Mouse (Mus musculus) stomach, embryonic 15.5 days (tissue): ENCODE results near the gene Hyal2. TPM values are rescaled to one million over a fixed set of nuclear protein-coding genes. Genes with fewer than 3 reads are reported as not detected.

Experiments used
- ATAC-seq: fragments of 200-750 bp; cut with Nextera tagmentation; 2 replicates; pipeline ENCODE4 v1.8.0; 2017; ENCODE audit warnings: low read depth, moderate number of reproducible peaks, moderate TSS enrichment; ENCODE audit not compliant: insufficient read depth, low FRiP score
- H3K27ac ChIP-seq: fragments of 300-500 bp; sonication (generic); 2 replicates; pipeline ENCODE4 v1.5.1; 2015; ENCODE audit warnings: mild to moderate bottlenecking, inconsistent platforms
- H3K27me3 ChIP-seq: fragments of 300-500 bp; sonication (generic); replicated peaks from 2 replicates; pipeline ENCODE4 v1.6.1; 2015; ENCODE audit warnings: inconsistent platforms
- H3K36me3 ChIP-seq: fragments of 300-500 bp; sonication (generic); 2 replicates; pipeline ENCODE4 v1.6.1; 2015; ENCODE audit warnings: inconsistent platforms
- H3K4me1 ChIP-seq: fragments of 300-500 bp; sonication (generic); 2 replicates; pipeline ENCODE4 v1.6.1; 2015; ENCODE audit warnings: inconsistent platforms
- H3K4me2 ChIP-seq: fragments of 300-500 bp; sonication (generic); 2 replicates; pipeline ENCODE4 v1.6.1; 2015; ENCODE audit warnings: mild to moderate bottlenecking, inconsistent platforms
- H3K4me3 ChIP-seq: fragments of 300-500 bp; sonication (generic); replicated peaks from 2 replicates; pipeline ENCODE4 v1.5.1; 2015; ENCODE audit warnings: inconsistent platforms
- H3K9ac ChIP-seq: fragments of 300-500 bp; sonication (generic); 2 replicates; pipeline ENCODE4 v1.6.1; 2015; ENCODE audit warnings: inconsistent platforms
- H3K9me3 ChIP-seq: fragments of 300-500 bp; sonication (generic); 2 replicates; pipeline ENCODE4 v1.6.1; 2016; ENCODE audit warnings: inconsistent platforms
- whole genome bisulfite sequencing: fragments of 180-500 bp; shearing (Covaris S2); methylation state at CpG from one replicate; pipeline ENCODE4 v1.1.7; 2015; 5-methylcytosine and 5-hydroxymethylcytosine counted together
- polyA plus RNA-seq: library from polyadenylated mRNA; unstranded; fragments of >200 nt; fragmentation: Nextera tagmentation; extraction: Ambion mirVana; gene quantifications from 2 replicates; pipeline ENCODE4 v1.2.1, GENCODE M21; 2015

Hyal2 gene
- polyA plus RNA-seq, 1 experiment from 2014 or later = 85.4 TPM

- no peaks in the 10 kb centered on the region for H3K27me3 ChIP-seq
- no peak overlapping the region for H3K9ac ChIP-seq
- H3K4me2 ChIP-seq = no peak overlapping the region; the same call in 1 of the 2 replicates
- peaks cover 36% of the 10 kb centered on the region for H3K4me1 ChIP-seq
- no peak for ATAC-seq
- H3K9me3 ChIP-seq = no peaks in the 10 kb centered on the region
- whole genome bisulfite sequencing = 62% methylated on average over 4 of the region's 4 CpGs
- no peak overlapping the region for H3K4me3 ChIP-seq
- peaks cover 34% of the 10 kb centered on the region for H3K36me3 ChIP-seq
- no peak overlapping the region for H3K27ac ChIP-seq
These were observed 27.3 kb upstream of the Hyal2 start for GRCm38 (mm10) chr9:107540420-107540819.

- Histone ChIP-seq H3K4me1 (peaks cover 31% of the 10 kb centered on the region), H3K27me3 (no peaks in the 10 kb centered on the region), H3K4me2 (peak overlapping the region; percentile 90), H3K4me3 (peak overlapping the region; percentile 71), H3K27ac (no peak overlapping the region), H3K9me3 (no peaks in the 10 kb centered on the region), H3K36me3 (peaks cover 34% of the 10 kb centered on the region), H3K9ac (no peak overlapping the region)
- ATAC-seq = no peak
- WGBS = 20% methylated on average over 10 of the region's 10 CpGs
These were observed 26.7 kb upstream of the Hyal2 start for GRCm38 (mm10) chr9:107541005-107541404.

GRCm38 (mm10) chr9:107541474-107542351, 26.0 kb upstream of the Hyal2 start, which contains the start of the genes Cyb561d2 and Nprl2:
Gene Cyb561d2, minus strand, starts transcription at chr9:107542193.
Gene Nprl2, plus strand, starts transcription at chr9:107542226.
- H3K9me3 ChIP-seq = no peaks in the 10 kb centered on the region
- H3K4me3 ChIP-seq = peak within 1 kb of the TSS; percentile 71
- peaks cover 29% of the 10 kb centered on the region for H3K4me1 ChIP-seq
- no peaks in the 10 kb centered on the region for H3K27me3 ChIP-seq
- peaks cover 34% of the 10 kb centered on the region for H3K36me3 ChIP-seq
- peak within 1 kb of the TSS; percentile 53; the same call in 1 of the 2 replicates for H3K9ac ChIP-seq
- peak within 1 kb of the TSS; percentile 77 for H3K27ac ChIP-seq
- WGBS = under 1% methylated on average over 46 of the region's 46 CpGs
- peak; percentile 90 for ATAC-seq
- H3K4me2 ChIP-seq = peak within 1 kb of the TSS; percentile 90

GRCm38 (mm10) chr9:107542352-107542686, 25.4 kb upstream of the Hyal2 start:
- Histone ChIP-seq H3K27me3 (no peaks in the 10 kb centered on the region), H3K4me2 (peak overlapping the region; percentile 90), H3K36me3 (peaks cover 34% of the 10 kb centered on the region), H3K9ac (peak overlapping the region; percentile 39; the same call in 1 of the 2 replicates), H3K27ac (peak overlapping the region; percentile 37; the same call in 1 of the 2 replicates), H3K4me3 (peak overlapping the region; percentile 71), H3K9me3 (no peaks in the 10 kb centered on the region), H3K4me1 (peaks cover 30% of the 10 kb centered on the region)
- 3% methylated on average over 11 of the region's 11 CpGs for WGBS
- no peak for ATAC-seq

- WGBS = 31% methylated on average over 8 of the region's 8 CpGs
- H3K4me3 ChIP-seq = peak overlapping the region; percentile 71
- H3K9ac ChIP-seq = peak overlapping the region; percentile 39; the same call in 1 of the 2 replicates
- peaks cover 31% of the 10 kb centered on the region for H3K4me1 ChIP-seq
- H3K27ac ChIP-seq = no peak overlapping the region
- H3K27me3 ChIP-seq = no peaks in the 10 kb centered on the region
- H3K36me3 ChIP-seq = peaks cover 30% of the 10 kb centered on the region
- no peaks in the 10 kb centered on the region for H3K9me3 ChIP-seq
- no peak for ATAC-seq
- H3K4me2 ChIP-seq = peak overlapping the region; percentile 90
These were observed 25.0 kb upstream of the Hyal2 start for GRCm38 (mm10) chr9:107542721-107543120.

- Histone ChIP-seq H3K4me3 (no peak overlapping the region), H3K4me1 (peaks cover 31% of the 10 kb centered on the region), H3K27me3 (no peaks in the 10 kb centered on the region), H3K9ac (no peak overlapping the region), H3K27ac (no peak overlapping the region), H3K4me2 (no peak overlapping the region), H3K36me3 (peaks cover 25% of the 10 kb centered on the region), H3K9me3 (no peaks in the 10 kb centered on the region)
- 87% methylated on average over 11 of the region's 11 CpGs for WGBS
- no peak for ATAC-seq
These were observed 24.4 kb upstream of the Hyal2 start for GRCm38 (mm10) chr9:107543299-107543698.

- Histone ChIP-seq H3K36me3 (peaks cover 16% of the 10 kb centered on the region), H3K4me2 (no peak overlapping the region), H3K27ac (no peak overlapping the region), H3K4me3 (no peak overlapping the region), H3K4me1 (peaks cover 31% of the 10 kb centered on the region), H3K9ac (no peak overlapping the region), H3K9me3 (no peaks in the 10 kb centered on the region), H3K27me3 (no peaks in the 10 kb centered on the region)
- no peak for ATAC-seq
- 94% methylated on average over 17 of the region's 17 CpGs for WGBS
These were observed 23.5 kb upstream of the Hyal2 start for GRCm38 (mm10) chr9:107544196-107544700.

- H3K4me1 ChIP-seq = peaks cover 31% of the 10 kb centered on the region
- no peak overlapping the region for H3K27ac ChIP-seq
- H3K4me3 ChIP-seq = no peak overlapping the region
- WGBS = 95% methylated on average over 12 of the region's 12 CpGs
- no peak overlapping the region for H3K9ac ChIP-seq
- H3K36me3 ChIP-seq = peaks cover 12% of the 10 kb centered on the region
- no peak for ATAC-seq
- H3K27me3 ChIP-seq = no peaks in the 10 kb centered on the region
- H3K9me3 ChIP-seq = no peaks in the 10 kb centered on the region
- H3K4me2 ChIP-seq = no peak overlapping the region
These were observed 23.0 kb upstream of the Hyal2 start for GRCm38 (mm10) chr9:107544729-107545128.

- H3K27ac ChIP-seq = no peak overlapping the region
- H3K4me2 ChIP-seq = no peak overlapping the region
- no peak for ATAC-seq
- WGBS = 78% methylated on average over 10 of the region's 10 CpGs
- peaks cover 35% of the 10 kb centered on the region for H3K4me1 ChIP-seq
- no peaks in the 10 kb centered on the region for H3K9me3 ChIP-seq
- no peak overlapping the region for H3K9ac ChIP-seq
- H3K36me3 ChIP-seq = peaks cover 8% of the 10 kb centered on the region
- H3K4me3 ChIP-seq = no peak overlapping the region
- no peaks in the 10 kb centered on the region for H3K27me3 ChIP-seq
These were observed 22.5 kb upstream of the Hyal2 start for GRCm38 (mm10) chr9:107545199-107545598.

- H3K9me3 ChIP-seq = no peaks in the 10 kb centered on the region
- peaks cover 38% of the 10 kb centered on the region for H3K4me1 ChIP-seq
- H3K4me3 ChIP-seq = no peak overlapping the region
- H3K27ac ChIP-seq = no peak overlapping the region
- no peak overlapping the region for H3K4me2 ChIP-seq
- no peak for ATAC-seq
- peaks cover 7% of the 10 kb centered on the region for H3K36me3 ChIP-seq
- 11% methylated on average over 3 of the region's 3 CpGs for WGBS
- H3K27me3 ChIP-seq = no peaks in the 10 kb centered on the region
- H3K9ac ChIP-seq = no peak overlapping the region
These were observed 22.1 kb upstream of the Hyal2 start for GRCm38 (mm10) chr9:107545602-107546001.

GRCm38 (mm10) chr9:107547026-107547425, 20.7 kb upstream of the Hyal2 start, which contains the start of gene Zmynd10:
Gene Zmynd10, plus strand, starts transcription at chr9:107547298.
- H3K36me3 ChIP-seq = peaks cover 7% of the 10 kb centered on the region
- no peak within 1 kb of the TSS; the same call in 1 of the 2 replicates for H3K4me3 ChIP-seq
- 2% methylated on average over 20 of the region's 20 CpGs for WGBS
- no peak within 1 kb of the TSS for H3K9ac ChIP-seq
- peak; percentile 57 for ATAC-seq
- H3K4me1 ChIP-seq = peaks cover 41% of the 10 kb centered on the region
- no peaks in the 10 kb centered on the region for H3K27me3 ChIP-seq
- peak within 1 kb of the TSS; percentile 52 for H3K4me2 ChIP-seq
- no peaks in the 10 kb centered on the region for H3K9me3 ChIP-seq
- no peak within 1 kb of the TSS for H3K27ac ChIP-seq

- no peaks in the 10 kb centered on the region for H3K9me3 ChIP-seq
- H3K9ac ChIP-seq = no peak overlapping the region
- WGBS = 72% methylated on average over 5 of the region's 5 CpGs
- H3K4me3 ChIP-seq = no peak overlapping the region
- no peaks in the 10 kb centered on the region for H3K27me3 ChIP-seq
- H3K27ac ChIP-seq = no peak overlapping the region
- H3K4me1 ChIP-seq = peaks cover 47% of the 10 kb centered on the region
- ATAC-seq = no peak
- peaks cover 7% of the 10 kb centered on the region for H3K36me3 ChIP-seq
- no peak overlapping the region for H3K4me2 ChIP-seq
These were observed 19.8 kb upstream of the Hyal2 start for GRCm38 (mm10) chr9:107547957-107548356.
